Mouse (Mus musculus) ES-E14 (cell line): ENCODE results near the gene Ttll7. TPM values are rescaled to one million over a fixed set of nuclear protein-coding genes. Genes with fewer than 3 reads are reported as not detected.

Experiments used
- DNase-seq: peaks from one replicate; pipeline ENCODE4 v3.0.0-alpha.2; 2013; ENCODE audit warnings: low read depth, low spot score
- H3K27ac ChIP-seq: 2 replicates; pipeline ENCODE4 v1.5.1; 2012; ENCODE audit warnings: low read depth, mild to moderate bottlenecking, low read length, moderate library complexity, mixed read lengths; ENCODE audit not compliant: poor library complexity, insufficient read depth, severe bottlenecking
- H3K36me3 ChIP-seq: 2 replicates; pipeline ENCODE4 v1.6.1; 2012; ENCODE audit warnings: mild to moderate bottlenecking, low read length, moderate library complexity, mixed read lengths; ENCODE audit not compliant: control insufficient read depth, poor library complexity, insufficient read depth, severe bottlenecking
- H3K4me1 ChIP-seq, 2 experiments: fragments of 150-350 bp in 1 of 2; sonication (generic) in 1 of 2; 2 replicates each; pipeline ENCODE4 v1.6.1; 2012; ENCODE audit warnings: low read length in 2 of 2, mild to moderate bottlenecking in 1 of 2, mixed read lengths in 1 of 2; ENCODE audit not compliant: control insufficient read depth in 2 of 2, insufficient read depth in 2 of 2, poor library complexity in 1 of 2
- H3K4me3 ChIP-seq, 2 experiments: fragments of 150-350 bp in 1 of 2; sonication (generic) in 1 of 2; 2 replicates each; pipeline ENCODE4 v1.5.1; 2012; ENCODE audit warnings: low read length in 2 of 2, low read depth in 1 of 2, mild to moderate bottlenecking in 1 of 2, mixed read lengths in 1 of 2; ENCODE audit not compliant: insufficient read depth in 1 of 2, poor library complexity in 1 of 2, severe bottlenecking in 1 of 2
- H3K9ac ChIP-seq: 2 replicates; pipeline ENCODE4 v1.6.1; 2012; ENCODE audit warnings: low read depth, mild to moderate bottlenecking, low read length, mixed read lengths; ENCODE audit not compliant: poor library complexity, insufficient read depth, severe bottlenecking
- H3K9me3 ChIP-seq: fragments of 150-350 bp; sonication (generic); 2 replicates; pipeline ENCODE4 v1.6.1; 2012; ENCODE audit warnings: low read depth, mild to moderate bottlenecking, low read length; ENCODE audit not compliant: control insufficient read depth, insufficient read depth
- CHD2 ChIP-seq: IDR thresholded peaks from 2 replicates; pipeline ENCODE4 v1.6.1; 2014; ENCODE audit warnings: mild to moderate bottlenecking, low read depth, low read length, inconsistent platforms
- HCFC1 ChIP-seq: IDR thresholded peaks from 2 replicates; pipeline ENCODE4 v1.6.1; 2012; ENCODE audit warnings: low read length, inconsistent platforms, borderline replicate concordance; ENCODE audit not compliant: insufficient read depth
- MAFK ChIP-seq: IDR thresholded peaks from 2 replicates; pipeline ENCODE4 v1.6.1; 2014; ENCODE audit warnings: mild to moderate bottlenecking, low read depth, low read length, inconsistent platforms; ENCODE audit not compliant: insufficient read depth
- ZC3H11A ChIP-seq: IDR thresholded peaks from 2 replicates; pipeline ENCODE4 v1.6.1; 2012; ENCODE audit warnings: low read depth, mild to moderate bottlenecking, inconsistent platforms, low read length, borderline replicate concordance
- ZNF384 ChIP-seq: IDR thresholded peaks from 2 replicates; pipeline ENCODE4 v1.6.1; 2012; ENCODE audit warnings: low read depth, low read length, inconsistent platforms
- in situ Hi-C, 2 experiments: fragments of 600-800 bp; cut with MboI; formaldehyde crosslinking; loops; one replicate each; pipeline ENCODE4 v1.15.1; 2025; ENCODE audit warnings: low sequenced_read_pairs in 2 of 2, inconsistent platforms in 1 of 2; ENCODE audit not compliant: unreplicated experiment in 2 of 2
- total RNA-seq: library from RNA; depleted of rRNA; stranded (reverse); fragments of 300-350 nt; gene quantifications from 2 replicates; pipeline ENCODE4 v1.2.3, GENCODE M21; 2012

Ttll7 gene
- total RNA-seq, 1 experiment: 0.94 TPM

- in situ Hi-C loops: loop anchor here in 1 of 2 experiments (25.0 kb wide), 1 partner anchor 609 kb away; no protein-coding TSS in a partner anchor
These were observed 94.5 kb downstream of the Ttll7 start for GRCm38 (mm10) chr3:146946641-146947040.

GRCm38 (mm10) chr3:146956792-146957191 lies 104.6 kb downstream of the Ttll7 start:
- Histone ChIP-seq H3K9me3 (no peaks in the 10 kb centered on the region), H3K4me3 (no peak overlapping the region), H3K9ac (no peak overlapping the region), H3K36me3 (no peaks in the 10 kb centered on the region), H3K4me1 (no peaks in the 10 kb centered on the region), H3K27ac (no peak overlapping the region)
- DNase-seq: no peak
- in situ Hi-C loops: no loop called here
- TF ChIP-seq ZNF384 (no peak), CHD2 (no peak), HCFC1 (no peak), ZC3H11A (no peak), MAFK (no peak)

More at GRCm38 (mm10) chr3:146946641-146947040, 94.5 kb downstream of the Ttll7 start:
- Histone ChIP-seq H3K27ac (no peak overlapping the region), H3K4me3 (no peak overlapping the region), H3K9ac (no peak overlapping the region), H3K36me3 (no peaks in the 10 kb centered on the region), H3K4me1 (no peaks in the 10 kb centered on the region), H3K9me3 (no peaks in the 10 kb centered on the region)
- TF ChIP-seq HCFC1 (no peak), ZNF384 (no peak), ZC3H11A (no peak), MAFK (no peak), CHD2 (no peak)
- no peak for DNase-seq

GRCm38 (mm10) chr3:146962838-146963237 lies 110.7 kb downstream of the Ttll7 start:
- no peak for DNase-seq
- H3K9ac ChIP-seq: no peak overlapping the region
- H3K4me1 ChIP-seq: no peaks in the 10 kb centered on the region
- TF ChIP-seq ZNF384 (no peak), MAFK (peak; percentile 99)
- no peaks in the 10 kb centered on the region for H3K36me3 ChIP-seq
- no peak overlapping the region for H3K4me3 ChIP-seq
- H3K9me3 ChIP-seq: no peaks in the 10 kb centered on the region
- H3K27ac ChIP-seq: no peak overlapping the region
- in situ Hi-C loops: no loop called here

DNA sequence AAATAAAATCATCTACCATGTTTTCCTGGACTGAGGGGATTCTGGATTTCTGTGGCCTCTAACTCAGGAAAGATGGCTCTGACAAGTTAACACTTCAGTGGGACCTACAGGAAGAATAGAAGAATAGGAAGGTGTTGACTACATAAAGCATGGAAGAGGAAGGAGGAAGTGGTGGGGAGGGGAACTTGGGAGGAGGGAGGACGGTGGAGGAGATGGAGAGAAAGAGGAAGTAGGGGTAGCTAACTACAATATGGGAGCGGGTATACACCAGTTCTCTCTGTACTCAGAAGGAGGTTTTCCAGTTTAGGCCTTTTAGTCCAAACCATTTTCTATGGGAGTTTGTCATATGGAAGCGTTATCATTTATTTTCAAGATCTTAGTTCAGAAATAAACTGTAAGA lies 112.2 kb downstream of the Ttll7 start:
- in situ Hi-C loops: no loop called here
- Histone ChIP-seq H3K4me1 (no peaks in the 10 kb centered on the region), H3K4me3 (no peak overlapping the region), H3K36me3 (no peaks in the 10 kb centered on the region), H3K27ac (no peak overlapping the region), H3K9me3 (no peaks in the 10 kb centered on the region), H3K9ac (no peak overlapping the region)
- no peak for DNase-seq
- no peak for TF ChIP-seq ZNF384
- no peak for TF ChIP-seq MAFK
- TF ChIP-seq ZC3H11A: no peak
- no peak for TF ChIP-seq CHD2
- no peak for TF ChIP-seq HCFC1

DNA sequence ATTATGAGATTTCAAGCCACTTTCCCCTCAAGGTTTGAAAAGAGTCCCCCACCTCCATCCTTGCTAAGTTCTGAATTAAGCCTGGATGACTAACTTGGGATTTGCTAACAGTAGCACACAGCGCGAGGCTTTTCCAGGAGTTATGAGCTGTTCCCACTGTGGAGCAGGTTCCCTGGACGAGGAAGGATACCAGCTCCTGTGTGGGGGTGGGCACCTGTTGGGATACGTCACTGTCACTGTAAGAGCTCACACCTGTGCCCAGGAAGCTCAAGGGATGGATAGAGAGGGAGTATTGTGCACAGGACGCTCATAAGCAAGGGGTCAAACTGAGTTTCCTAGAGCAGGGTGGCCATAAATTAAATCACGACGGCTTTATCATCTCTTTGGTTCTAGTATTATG lies 115.1 kb downstream of the Ttll7 start:
- Histone ChIP-seq H3K4me1 (no peaks in the 10 kb centered on the region), H3K9ac (no peak overlapping the region), H3K27ac (no peak overlapping the region), H3K36me3 (no peaks in the 10 kb centered on the region), H3K9me3 (no peaks in the 10 kb centered on the region), H3K4me3 (no peak overlapping the region)
- in situ Hi-C loops: no loop called here
- TF ChIP-seq MAFK (no peak), ZC3H11A (no peak), CHD2 (no peak), HCFC1 (no peak), ZNF384 (no peak)
- DNase-seq: no peak
